Mouse (Mus musculus): Measurements from ENCODE around the gene Snrpg. TPM values are rescaled to one million over a fixed set of nuclear protein-coding genes. Genes with fewer than 3 reads are reported as not detected.
"Not testable (repeated sequence)": the region's sequence is repeated elsewhere in the genome, so short reads cannot be mapped to it uniquely, and the experiment has no call there.

The Snrpg gene
- 87.2 and 143 TPM in 2 replicates for polyA plus RNA-seq (2012; rRNA removed)

- DNase-seq (ENCODE audit: low spot score): no peak
Measured at GRCm38 (mm10) chr6:86370764-86371339, at the start of gene Snrpg. Gene Snrpg, plus strand, starts transcription at chr6:86371304.

GRCm38 (mm10) chr6:86322031-86322563 lies 49.0 kb upstream of the Snrpg start:
- DNase-seq (ENCODE audit: low spot score): no peak

GRCm38 (mm10) chr6:86322991-86323390 lies 48.1 kb upstream of the Snrpg start:
- DNase-seq (ENCODE audit: low spot score): no peak

GRCm38 (mm10) chr6:86324400-86324799 lies 46.7 kb upstream of the Snrpg start:
- DNase-seq (ENCODE audit: low spot score): no peak

- DNase-seq (ENCODE audit: low spot score): no peak
Measured at GRCm38 (mm10) chr6:86325646-86326045, 45.5 kb upstream of the Snrpg start.

- DNase-seq (ENCODE audit: low spot score): no peak
Measured at GRCm38 (mm10) chr6:86326866-86327265, 44.2 kb upstream of the Snrpg start.

GRCm38 (mm10) chr6:86328369-86328768 lies 42.7 kb upstream of the Snrpg start:
- DNase-seq (ENCODE audit: low spot score): no peak

GRCm38 (mm10) chr6:86329943-86330342 lies 41.2 kb upstream of the Snrpg start:
- no peak for DNase-seq (ENCODE audit: low spot score)

- no peak for DNase-seq (ENCODE audit: low spot score)
Measured at GRCm38 (mm10) chr6:86335121-86335849, 35.8 kb upstream of the Snrpg start.

GRCm38 (mm10) chr6:86335860-86336259 lies 35.2 kb upstream of the Snrpg start:
- DNase-seq (ENCODE audit: low spot score): no peak

- not testable (repeated sequence) for DNase-seq (ENCODE audit: low spot score)
Measured at GRCm38 (mm10) chr6:86336340-86336739, 34.8 kb upstream of the Snrpg start.

GRCm38 (mm10) chr6:86343656-86344055 lies 27.4 kb upstream of the Snrpg start:
- no peak for DNase-seq (ENCODE audit: low spot score)

GRCm38 (mm10) chr6:86346063-86346462 lies 25.0 kb upstream of the Snrpg start:
- no peak for DNase-seq (ENCODE audit: low spot score)

GRCm38 (mm10) chr6:86349257-86349656 lies 21.8 kb upstream of the Snrpg start:
- DNase-seq (ENCODE audit: low spot score): no peak

GRCm38 (mm10) chr6:86354948-86355347 lies 16.2 kb upstream of the Snrpg start:
- DNase-seq (ENCODE audit: low spot score): no peak

GRCm38 (mm10) chr6:86356956-86357355 lies 14.1 kb upstream of the Snrpg start:
- DNase-seq (ENCODE audit: low spot score): no peak

GRCm38 (mm10) chr6:86360691-86361090 lies 10.4 kb upstream of the Snrpg start:
- DNase-seq (ENCODE audit: low spot score): no peak

- no peak for DNase-seq (ENCODE audit: low spot score)
Measured at GRCm38 (mm10) chr6:86361373-86361772, 9.7 kb upstream of the Snrpg start.

- DNase-seq (ENCODE audit: low spot score): peak; percentile 36
Measured at GRCm38 (mm10) chr6:86364442-86365141, 6.5 kb upstream of the Snrpg start.

- peak; percentile 83 for DNase-seq (ENCODE audit: low spot score)
Measured at GRCm38 (mm10) chr6:86365371-86366124, 5.6 kb upstream of the Snrpg start, which contains the start of gene Fam136a. Gene Fam136a, plus strand, starts transcription at chr6:86365646.

GRCm38 (mm10) chr6:86366125-86366852 lies 4.8 kb upstream of the Snrpg start:
- peak; percentile 30 for DNase-seq (ENCODE audit: low spot score)

Data from urinary bladder, adult 2 months (tissue).